Mouse (Mus musculus): ENCODE results near the gene Irak4. TPM values are rescaled to one million over a fixed set of nuclear protein-coding genes. Genes with fewer than 3 reads are reported as not detected.

The Irak4 gene
- polyA plus RNA-seq (2012; rRNA removed) = 0.78 and 1.5 TPM in 2 replicates

DNA sequence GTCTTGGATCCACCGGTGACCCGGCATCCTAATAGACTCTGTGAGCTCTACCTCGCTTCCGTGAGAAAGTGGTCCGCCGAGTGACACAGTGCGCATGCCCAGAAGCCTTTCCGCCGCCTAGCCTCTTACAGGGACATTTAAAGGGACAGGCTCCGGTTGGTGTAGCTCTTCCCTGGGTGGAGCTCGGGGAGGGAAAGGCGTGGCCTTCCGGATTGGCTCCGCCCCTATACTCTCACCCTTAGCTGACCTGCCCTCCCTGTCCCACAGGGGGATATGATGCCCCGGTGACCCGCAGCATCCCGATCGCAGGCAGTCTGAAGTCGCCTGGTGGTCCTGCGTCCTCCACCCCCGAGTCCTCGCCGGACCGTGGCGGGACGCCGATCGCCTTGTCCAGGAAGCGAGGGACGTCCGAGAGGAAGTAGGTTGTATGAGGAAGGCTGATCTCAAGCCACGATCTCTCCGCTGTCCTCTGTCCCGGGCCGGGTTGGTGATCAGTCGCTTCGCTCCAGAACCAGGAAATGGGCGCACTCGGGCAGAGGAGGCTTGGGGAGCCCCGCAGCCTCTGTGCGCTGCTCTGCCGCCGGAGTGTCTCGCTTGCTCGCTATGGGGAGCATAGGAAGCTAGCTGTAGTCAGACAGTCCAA is at the start of gene Irak4, which contains the start of gene Pus7l:
Irak4 (plus strand) TSS at position 235 of the 643 bp plus-strand sequence.
Pus7l (minus strand) TSS at position 139 of the 643 bp plus-strand sequence.
- no peak for TF ChIP-seq CTCF (IDR thresholded peaks at IDR 0.05; ENCODE audit: borderline replicate concordance, extremely low read depth, insufficient read depth, insufficient read length)
- TF ChIP-seq POLR2A (IDR thresholded peaks at IDR 0.05; ENCODE audit: borderline replicate concordance, extremely low read depth, insufficient read depth, insufficient read length, poor library complexity, severe bottlenecking) = no peak
- DNase-seq (ENCODE audit: low read depth) = peak; percentile 98

DNA sequence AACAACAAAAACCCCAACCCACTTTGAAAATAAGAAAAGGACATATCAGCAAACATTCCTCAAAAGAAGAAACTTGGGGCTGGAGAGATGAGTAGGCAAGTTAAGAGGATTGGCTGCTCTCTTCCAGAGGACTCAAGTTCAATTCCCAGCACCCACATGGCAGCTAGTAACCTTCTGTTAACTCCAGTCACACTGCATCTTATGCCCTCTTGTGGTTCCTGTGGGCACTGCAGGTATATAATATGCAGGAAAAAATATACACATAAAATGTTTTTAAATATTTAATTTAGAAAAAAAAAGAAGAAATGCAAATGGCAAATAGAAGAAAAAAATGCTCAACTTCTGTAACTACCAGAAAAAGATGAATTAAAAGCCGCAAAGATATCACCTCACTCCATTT is 49.0 kb upstream of the Irak4 start:
- TF ChIP-seq CTCF (IDR thresholded peaks at IDR 0.05; ENCODE audit: borderline replicate concordance, extremely low read depth, insufficient read depth, insufficient read length) (peak; percentile 3; the same call in 1 of the 2 replicates), POLR2A (IDR thresholded peaks at IDR 0.05; ENCODE audit: borderline replicate concordance, extremely low read depth, insufficient read depth, insufficient read length, poor library complexity, severe bottlenecking) (no peak)
- no peak for DNase-seq (ENCODE audit: low read depth)

DNA sequence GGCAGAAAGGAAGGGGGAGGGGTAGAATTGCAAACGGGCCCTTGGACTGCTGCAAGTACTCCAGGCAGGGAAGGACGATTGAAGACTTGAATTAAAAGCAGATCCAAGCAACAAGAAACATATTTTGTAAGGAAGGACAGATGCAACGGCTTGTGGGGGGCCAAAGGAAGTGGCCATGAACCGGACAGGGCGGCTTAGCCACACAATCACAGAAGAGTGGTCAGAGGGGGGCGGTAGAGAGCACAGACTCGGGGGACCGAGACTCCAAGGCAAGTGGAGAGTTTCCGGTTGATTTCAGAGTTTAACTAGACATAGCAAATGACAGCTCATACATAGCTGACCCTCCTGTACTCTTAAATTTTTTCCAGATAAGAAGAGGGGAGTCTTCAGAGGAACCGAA is 47.5 kb upstream of the Irak4 start:
- no peak for DNase-seq (ENCODE audit: low read depth)
- no peak for TF ChIP-seq POLR2A (IDR thresholded peaks at IDR 0.05; ENCODE audit: borderline replicate concordance, extremely low read depth, insufficient read depth, insufficient read length, poor library complexity, severe bottlenecking)
- peak; percentile 10; the same call in 1 of the 2 replicates for TF ChIP-seq CTCF (IDR thresholded peaks at IDR 0.05; ENCODE audit: borderline replicate concordance, extremely low read depth, insufficient read depth, insufficient read length)

DNA sequence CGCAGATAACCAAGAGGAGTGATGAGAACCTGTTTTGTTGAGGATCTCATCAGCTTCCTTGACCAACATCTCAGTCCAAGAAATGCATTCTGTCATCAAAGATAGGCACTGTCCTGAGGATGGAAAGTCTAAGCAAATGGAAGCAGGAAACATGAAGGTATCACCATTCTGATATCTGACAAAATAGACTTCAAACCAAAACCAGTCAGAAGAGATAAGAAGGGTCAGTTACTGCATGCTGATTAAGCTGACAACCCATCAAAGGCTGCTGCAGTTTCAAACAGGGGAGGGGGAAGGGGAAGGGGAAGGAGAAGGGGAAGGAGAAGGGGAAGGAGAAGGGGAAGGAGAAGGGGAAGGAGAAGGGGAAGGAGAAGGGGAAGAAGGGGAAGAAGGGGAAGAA is 44.2 kb upstream of the Irak4 start:
- no peak for DNase-seq (ENCODE audit: low read depth)
- TF ChIP-seq POLR2A (IDR thresholded peaks at IDR 0.05; ENCODE audit: borderline replicate concordance, extremely low read depth, insufficient read depth, insufficient read length, poor library complexity, severe bottlenecking) (no peak), CTCF (IDR thresholded peaks at IDR 0.05; ENCODE audit: borderline replicate concordance, extremely low read depth, insufficient read depth, insufficient read length) (no peak)

DNA sequence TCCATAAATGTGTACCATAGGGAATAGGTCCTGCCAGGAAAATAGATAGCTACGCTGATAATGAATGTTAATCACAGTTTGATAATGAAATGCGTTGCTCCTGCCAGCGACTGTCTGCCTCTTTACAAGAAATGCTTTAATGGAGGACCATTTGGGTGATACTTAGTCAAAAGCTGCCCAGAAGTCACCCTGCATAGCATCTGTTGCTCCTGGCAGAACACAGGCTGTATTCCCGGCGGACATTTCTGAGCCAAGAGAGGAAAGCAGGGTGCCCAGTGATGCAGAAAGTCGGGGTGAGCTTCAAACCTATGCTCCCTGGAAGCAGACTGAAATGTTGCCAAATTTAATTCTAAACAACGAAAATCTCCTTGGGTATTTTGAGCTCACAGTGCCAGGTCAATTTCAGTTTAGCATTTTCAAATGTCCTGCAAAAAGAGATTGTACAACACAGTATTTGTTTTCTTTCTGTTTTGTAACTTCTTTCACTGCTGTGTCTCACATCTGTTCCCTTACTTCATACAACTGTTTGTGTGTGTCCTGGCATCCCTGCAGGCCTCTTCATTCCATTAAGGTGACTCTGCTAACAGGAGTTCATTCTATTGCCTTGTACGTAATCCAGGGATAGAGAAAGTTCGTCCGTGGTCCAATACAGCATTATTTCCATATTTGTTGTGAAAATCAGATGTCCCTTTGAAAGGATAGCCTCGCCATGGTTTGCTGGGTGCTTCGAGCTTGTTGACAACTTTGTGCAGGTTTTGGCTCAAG is 39.8 kb upstream of the Irak4 start:
- TF ChIP-seq POLR2A (IDR thresholded peaks at IDR 0.05; ENCODE audit: borderline replicate concordance, extremely low read depth, insufficient read depth, insufficient read length, poor library complexity, severe bottlenecking) = no peak
- no peak for TF ChIP-seq CTCF (IDR thresholded peaks at IDR 0.05; ENCODE audit: borderline replicate concordance, extremely low read depth, insufficient read depth, insufficient read length)
- DNase-seq (ENCODE audit: low read depth) = peak; percentile 84

DNA sequence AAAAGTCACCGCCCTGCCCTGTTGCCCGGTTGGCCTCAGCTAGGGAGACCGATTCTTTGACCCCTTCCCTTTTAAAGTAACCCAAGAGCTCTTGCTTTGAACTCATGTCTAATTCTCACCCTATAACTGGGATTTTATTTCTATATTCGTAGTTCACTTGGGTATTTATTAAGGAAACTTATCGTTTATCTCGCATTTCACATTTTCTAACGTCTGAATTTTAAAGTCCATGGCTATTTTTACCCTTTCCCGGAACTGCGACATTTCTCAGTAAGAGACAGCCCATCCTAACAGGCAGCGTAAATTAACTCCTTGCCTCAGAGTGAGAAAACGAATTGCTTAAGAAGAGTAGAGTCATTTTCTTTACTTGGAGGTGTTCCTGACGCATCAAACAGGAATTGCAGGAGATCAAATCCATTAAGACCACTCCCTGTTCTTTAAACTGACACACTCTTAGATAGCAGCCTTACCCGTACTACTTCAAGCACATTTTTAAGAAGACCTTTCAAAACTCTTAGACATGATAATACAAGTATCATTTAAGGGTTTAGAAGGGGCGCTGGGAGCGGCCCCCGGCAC is 25.4 kb upstream of the Irak4 start:
- DNase-seq (ENCODE audit: low read depth) = no peak

DNA sequence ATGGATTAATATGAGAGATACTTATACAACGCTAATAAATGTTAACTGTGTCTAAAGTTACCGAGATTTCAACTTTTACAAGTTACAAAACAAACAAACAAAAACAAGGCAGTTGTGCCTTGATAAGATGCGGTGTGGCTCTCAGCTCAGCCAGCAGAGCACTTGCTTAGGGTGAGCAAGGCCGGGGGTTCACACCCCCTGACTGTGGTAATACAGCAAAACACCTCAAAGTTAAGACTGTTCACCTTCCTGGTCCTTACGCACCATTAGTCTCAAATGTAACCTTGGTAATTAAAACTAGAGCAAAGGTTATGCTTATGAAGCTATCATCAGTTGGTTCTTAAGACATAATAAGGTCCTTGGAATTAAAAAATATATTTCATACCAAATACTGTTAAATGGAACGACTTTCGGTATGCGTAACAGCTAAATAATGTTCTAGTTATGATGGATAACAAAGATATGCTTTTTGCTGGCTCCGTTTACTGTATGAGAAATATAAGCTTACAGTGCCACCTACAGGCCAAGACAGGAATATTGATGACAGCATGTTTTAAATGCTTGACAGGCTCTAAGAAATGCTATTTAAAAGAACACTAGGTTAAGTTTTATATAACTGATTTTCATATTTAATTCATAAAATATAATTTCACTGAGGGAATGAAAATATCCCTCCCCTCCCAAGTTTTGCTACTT is 23.1 kb upstream of the Irak4 start:
- TF ChIP-seq POLR2A (IDR thresholded peaks at IDR 0.05; ENCODE audit: borderline replicate concordance, extremely low read depth, insufficient read depth, insufficient read length, poor library complexity, severe bottlenecking) (no peak), CTCF (IDR thresholded peaks at IDR 0.05; ENCODE audit: borderline replicate concordance, extremely low read depth, insufficient read depth, insufficient read length) (no peak)
- peak; percentile 91 for DNase-seq (ENCODE audit: low read depth)

More for the DNA sequence above, 25.4 kb upstream of the Irak4 start:
- TF ChIP-seq CTCF (IDR thresholded peaks at IDR 0.05; ENCODE audit: borderline replicate concordance, extremely low read depth, insufficient read depth, insufficient read length) = no peak
- TF ChIP-seq POLR2A (IDR thresholded peaks at IDR 0.05; ENCODE audit: borderline replicate concordance, extremely low read depth, insufficient read depth, insufficient read length, poor library complexity, severe bottlenecking) = no peak

DNA sequence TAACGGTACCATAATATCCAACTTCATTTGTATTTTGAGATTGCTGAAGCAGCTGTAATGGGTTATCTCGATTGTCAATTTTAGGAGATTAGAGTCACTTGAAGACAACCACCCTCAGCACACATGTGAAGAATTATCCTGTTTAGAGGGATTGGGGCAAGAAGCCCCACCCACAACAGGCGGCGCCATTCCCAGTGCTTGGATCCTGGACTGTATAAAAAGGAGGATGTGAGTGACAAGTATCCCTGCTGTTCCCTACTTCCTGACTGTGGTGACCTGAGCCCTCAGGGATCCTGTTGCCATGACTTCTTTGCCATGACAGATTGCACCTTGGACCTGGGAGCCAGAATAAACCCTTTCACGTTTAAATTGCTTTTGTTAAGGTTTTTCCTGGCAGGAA is 22.5 kb upstream of the Irak4 start:
- no peak for TF ChIP-seq CTCF (IDR thresholded peaks at IDR 0.05; ENCODE audit: borderline replicate concordance, extremely low read depth, insufficient read depth, insufficient read length)
- TF ChIP-seq POLR2A (IDR thresholded peaks at IDR 0.05; ENCODE audit: borderline replicate concordance, extremely low read depth, insufficient read depth, insufficient read length, poor library complexity, severe bottlenecking) = no peak

DNA sequence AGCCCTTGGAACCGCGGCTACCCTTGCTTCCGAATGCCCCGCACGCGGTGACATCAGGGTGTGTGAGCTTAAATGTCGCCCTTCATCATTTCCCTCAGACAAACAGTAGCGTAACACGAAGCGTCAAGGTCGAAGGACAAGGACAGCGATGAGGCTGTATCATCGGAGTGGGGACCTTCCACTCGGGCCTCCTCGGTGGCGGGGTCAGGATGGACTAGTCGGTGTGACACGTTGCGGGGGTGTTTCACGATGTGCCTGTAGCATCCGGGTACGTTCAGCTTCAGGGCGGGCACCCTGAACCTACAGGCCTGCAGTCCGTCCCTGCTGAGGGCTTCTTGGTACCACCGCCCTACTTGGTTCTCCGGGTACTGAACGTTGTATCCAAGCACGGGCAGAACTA is 20.2 kb upstream of the Irak4 start:
- TF ChIP-seq POLR2A (IDR thresholded peaks at IDR 0.05; ENCODE audit: borderline replicate concordance, extremely low read depth, insufficient read depth, insufficient read length, poor library complexity, severe bottlenecking) = no peak
- TF ChIP-seq CTCF (IDR thresholded peaks at IDR 0.05; ENCODE audit: borderline replicate concordance, extremely low read depth, insufficient read depth, insufficient read length) = no peak
- DNase-seq (ENCODE audit: low read depth) = no peak

More for the DNA sequence above, 22.5 kb upstream of the Irak4 start:
- no peak for DNase-seq (ENCODE audit: low read depth)

DNA sequence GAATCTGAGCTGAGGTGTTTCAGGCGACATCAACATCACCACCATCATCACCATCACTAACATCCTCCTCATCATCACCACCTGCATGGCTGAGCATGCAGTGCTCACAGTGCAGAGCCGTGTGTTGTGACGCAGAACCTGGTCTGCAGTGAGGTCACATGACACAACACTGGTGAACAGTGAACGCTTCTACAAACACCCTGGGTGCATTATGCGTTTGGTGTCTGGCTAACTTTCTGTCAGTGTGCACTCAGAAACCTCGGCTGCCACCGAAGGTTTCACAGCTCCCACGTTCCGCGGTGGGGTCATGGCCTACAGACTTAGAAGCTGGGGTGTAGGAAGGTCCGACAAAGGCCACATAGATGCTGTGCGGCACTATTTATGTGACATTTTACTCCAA is 18.5 kb upstream of the Irak4 start:
- DNase-seq (ENCODE audit: low read depth) = no peak
- TF ChIP-seq CTCF (IDR thresholded peaks at IDR 0.05; ENCODE audit: borderline replicate concordance, extremely low read depth, insufficient read depth, insufficient read length) = no peak
- TF ChIP-seq POLR2A (IDR thresholded peaks at IDR 0.05; ENCODE audit: borderline replicate concordance, extremely low read depth, insufficient read depth, insufficient read length, poor library complexity, severe bottlenecking) = no peak

DNA sequence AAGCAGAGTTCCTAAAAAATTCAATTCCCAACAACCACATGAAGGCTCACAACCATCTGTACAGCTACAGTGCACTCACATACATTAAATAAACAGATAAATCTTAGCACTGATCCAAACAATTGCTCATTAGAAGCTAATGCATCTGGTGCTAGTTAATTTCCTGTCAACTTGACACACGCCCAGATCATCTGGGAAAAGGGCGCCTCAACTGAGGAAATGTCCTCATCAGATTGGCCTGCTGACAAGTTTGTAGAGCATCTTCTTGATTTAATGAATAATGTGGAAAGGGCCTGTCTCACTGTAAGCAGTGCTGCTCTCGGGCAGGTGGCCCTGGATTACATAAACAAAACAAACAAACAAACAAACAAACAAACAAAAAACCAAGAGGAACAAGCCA is 12.9 kb upstream of the Irak4 start:
- TF ChIP-seq POLR2A (IDR thresholded peaks at IDR 0.05; ENCODE audit: borderline replicate concordance, extremely low read depth, insufficient read depth, insufficient read length, poor library complexity, severe bottlenecking) (no peak), CTCF (IDR thresholded peaks at IDR 0.05; ENCODE audit: borderline replicate concordance, extremely low read depth, insufficient read depth, insufficient read length) (no peak)
- no peak for DNase-seq (ENCODE audit: low read depth)
